Mouse (Mus musculus) cerebellum, adult 11-12 months (tissue): ENCODE measurements around the gene Maml3.

Source experiments
- DNase-seq: peaks from one replicate; pipeline ENCODE4 v3.0.0; 2022

Gene Maml3

GRCm38 (mm10) chr3:51765220-51765923, 339.5 kb downstream of the Maml3 start:
- DNase-seq = no peak

DNA sequence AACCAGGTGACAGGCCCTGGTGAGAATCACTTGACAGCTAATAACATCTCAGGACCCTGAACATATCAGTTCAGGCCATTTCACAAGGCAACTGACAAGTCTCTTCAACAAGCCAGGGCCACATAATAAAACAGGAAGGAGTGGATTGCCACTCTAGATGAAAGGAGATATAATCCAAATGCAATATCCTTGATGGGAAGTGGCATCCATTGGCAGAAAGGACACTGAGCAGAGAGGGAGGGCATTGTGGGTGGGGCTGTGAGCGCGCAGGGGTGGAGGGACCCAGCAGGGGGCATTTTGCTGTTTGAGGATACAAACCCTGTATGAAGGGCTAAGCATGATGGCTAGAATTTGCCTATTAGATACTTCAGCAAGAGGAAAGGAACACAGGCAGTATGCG, 340.7 kb downstream of the Maml3 start:
- DNase-seq = no peak

DNA sequence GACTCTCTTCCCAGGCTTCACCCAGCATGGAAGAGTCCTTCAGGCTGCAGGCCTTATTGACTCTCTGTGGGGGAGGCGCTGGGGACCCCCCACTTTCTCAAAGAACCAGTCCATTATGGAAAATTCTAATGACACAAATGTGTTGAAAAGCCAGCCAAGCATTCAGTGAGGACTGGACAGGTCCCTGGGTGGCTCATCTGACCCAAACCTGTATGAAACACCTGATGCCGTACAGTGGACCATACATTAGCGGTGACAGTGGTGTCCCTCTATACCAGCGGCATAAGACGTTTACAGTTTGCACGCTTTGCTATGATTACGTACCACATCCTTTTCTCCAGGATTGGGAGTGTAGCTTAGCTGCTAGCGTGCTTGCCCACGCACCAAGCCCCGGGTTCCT, 342.0 kb downstream of the Maml3 start:
- DNase-seq = no peak

DNA sequence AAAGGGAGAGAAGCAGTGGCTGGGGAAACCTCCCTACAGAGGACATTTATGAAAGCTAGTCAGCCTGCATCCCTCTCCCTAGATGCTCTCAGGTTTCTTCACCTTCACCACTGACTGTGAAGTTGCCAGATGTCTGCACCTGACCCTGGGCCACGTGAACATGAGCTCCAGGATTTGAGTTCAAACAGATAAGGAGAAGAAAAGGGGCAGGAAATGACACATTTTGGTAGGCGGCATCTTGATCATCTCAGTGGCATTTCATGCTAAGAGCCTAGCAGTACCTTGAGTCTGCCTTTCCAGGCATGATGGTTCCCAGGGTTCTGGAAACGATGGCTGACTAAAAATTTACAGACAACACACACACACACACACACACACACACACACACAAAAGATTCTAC, 345.3 kb downstream of the Maml3 start:
- no peak for DNase-seq

DNA sequence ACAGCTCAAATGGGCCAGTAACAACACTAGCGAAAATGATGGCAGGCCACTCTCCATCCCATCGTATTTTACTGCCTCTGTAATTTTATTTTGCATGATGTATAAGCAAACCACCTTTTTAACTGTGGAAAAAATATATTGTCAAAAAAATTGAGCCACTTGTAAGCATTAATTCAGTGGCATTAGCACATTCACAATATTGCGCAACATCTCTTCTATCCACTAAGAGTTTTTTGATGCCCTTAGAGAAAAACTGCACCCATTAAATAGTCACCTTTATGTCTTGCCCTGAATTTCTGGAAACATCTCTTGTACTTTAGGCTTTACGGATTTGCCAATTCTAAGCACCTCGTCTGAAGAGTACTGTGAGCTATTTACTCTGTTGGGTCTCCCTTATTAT, 347.8 kb downstream of the Maml3 start:
- DNase-seq = no peak

DNA sequence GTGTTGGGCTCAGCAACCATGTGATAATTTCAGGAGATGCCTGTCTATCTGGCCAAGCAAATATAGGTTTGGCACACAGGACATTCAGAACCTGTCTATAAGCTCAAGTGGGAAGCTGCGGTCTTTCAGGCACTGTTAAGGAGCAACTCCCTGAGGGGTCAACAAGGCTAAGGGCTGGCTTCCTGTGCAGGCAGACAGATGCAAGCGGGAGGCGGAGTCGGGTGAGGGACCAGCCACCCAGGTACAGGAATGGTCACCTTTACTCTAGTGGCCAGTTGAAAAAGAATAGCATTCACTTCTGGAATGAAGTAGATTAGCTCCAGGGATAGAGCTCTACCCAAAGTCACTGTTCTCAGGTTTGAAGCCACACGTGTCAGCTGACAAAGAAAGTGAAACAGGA, 348.6 kb downstream of the Maml3 start:
- no peak for DNase-seq

DNA sequence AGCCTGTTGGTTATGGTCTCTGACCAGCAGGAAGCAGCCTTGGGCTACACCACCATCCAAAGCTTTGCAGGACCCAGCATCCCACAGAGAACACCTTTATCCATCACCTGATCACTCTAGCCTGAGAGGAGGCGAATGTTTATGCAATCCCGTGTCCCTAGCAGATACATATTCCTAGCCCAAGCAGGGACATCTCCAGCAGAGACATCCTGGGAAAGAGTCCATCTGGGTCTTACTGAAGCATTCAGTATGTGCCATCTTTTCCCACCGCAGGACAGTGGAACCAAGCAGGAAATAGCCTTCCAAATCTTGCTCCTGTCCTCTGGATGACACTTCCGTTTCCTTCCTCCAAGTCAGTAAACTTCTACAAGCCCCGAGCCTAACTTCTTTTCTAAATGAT, 351.6 kb downstream of the Maml3 start:
- DNase-seq = no peak

DNA sequence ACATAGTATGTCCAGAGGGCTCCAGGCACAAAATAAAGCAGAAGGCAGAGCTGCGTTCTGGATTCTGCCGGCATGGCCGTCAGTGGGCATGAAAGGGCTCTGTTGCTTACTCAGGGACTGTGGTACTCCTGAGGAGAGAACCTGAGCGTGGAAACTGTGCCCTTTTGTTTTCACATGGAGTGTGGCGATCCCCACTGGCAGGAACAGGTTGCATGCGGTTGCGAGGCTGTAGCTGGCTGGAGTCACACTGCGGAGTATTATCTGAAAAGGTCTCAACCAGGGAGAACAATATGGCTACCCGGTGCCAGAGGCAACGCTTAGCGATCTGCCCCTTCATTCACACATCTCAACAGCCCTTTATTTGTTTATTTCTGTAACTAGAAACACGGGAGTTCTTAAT, 353.4 kb downstream of the Maml3 start:
- peak; percentile 61 for DNase-seq

- DNase-seq = no peak
Observed at GRCm38 (mm10) chr3:51749812-51750481, 354.9 kb downstream of the Maml3 start.

DNA sequence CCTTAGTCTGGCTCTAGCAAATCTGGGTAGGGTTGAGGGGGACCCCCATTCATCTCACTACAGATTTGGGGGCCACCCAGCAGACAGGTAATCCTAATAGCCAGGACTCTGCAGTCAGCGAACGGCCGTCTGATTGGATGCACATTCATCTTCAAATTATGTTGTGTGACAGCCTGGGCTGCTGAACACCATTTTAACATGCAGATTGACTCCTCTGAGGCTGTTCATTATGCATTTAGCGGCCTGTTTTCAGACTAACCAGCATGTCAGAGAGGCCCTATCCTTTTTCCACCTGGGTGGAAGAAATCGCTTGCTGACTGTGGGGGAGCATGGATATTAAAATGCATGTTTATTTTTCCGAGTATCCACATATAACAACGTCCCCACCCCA, 355.5 kb downstream of the Maml3 start:
- no peak for DNase-seq

GRCm38 (mm10) chr3:51748436-51749376, 356.2 kb downstream of the Maml3 start:
- peak; percentile 66 for DNase-seq

- DNase-seq = no peak
Observed at GRCm38 (mm10) chr3:51746816-51747215, 358.1 kb downstream of the Maml3 start.

DNA sequence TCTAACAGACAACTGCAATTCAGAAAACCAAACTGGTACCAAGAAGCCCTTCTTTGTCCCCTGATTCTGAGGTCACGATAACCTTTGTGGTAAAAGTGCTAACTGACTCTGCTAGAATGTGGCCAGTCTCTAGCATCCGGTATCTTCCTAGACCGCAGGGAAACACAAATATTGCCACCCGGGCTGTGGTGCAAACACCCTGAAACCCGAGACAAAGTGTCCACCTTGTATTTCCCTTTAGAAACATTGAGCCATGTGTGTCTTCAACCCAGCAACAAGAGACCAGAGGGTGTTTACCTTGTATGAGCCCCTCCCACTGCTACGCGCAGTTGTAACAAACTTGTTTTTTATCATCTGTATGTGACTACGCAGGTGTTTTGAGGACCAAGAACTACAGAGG, 359.7 kb downstream of the Maml3 start:
- DNase-seq = no peak

DNA sequence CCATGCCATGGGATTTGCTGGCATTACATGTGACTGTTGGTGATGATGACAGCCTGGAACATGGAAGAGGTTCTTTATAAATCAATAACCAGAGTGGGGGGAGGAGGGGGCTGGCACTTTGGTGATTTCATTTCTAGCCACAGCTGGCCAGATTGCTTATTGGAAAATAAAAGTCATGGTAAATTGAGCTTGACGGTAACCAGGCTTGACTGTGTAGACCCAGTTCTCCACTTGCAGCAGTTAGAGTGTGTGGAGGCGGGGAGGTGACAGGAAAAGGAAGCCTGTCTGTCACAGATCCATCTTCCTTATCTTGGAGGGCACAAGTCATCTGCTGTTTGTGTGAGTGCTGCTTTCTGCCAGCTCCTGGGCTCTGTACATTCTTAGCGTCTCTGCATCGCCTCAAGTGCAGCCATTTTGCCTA, 360.5 kb downstream of the Maml3 start:
- DNase-seq = no peak

GRCm38 (mm10) chr3:51742405-51742804, 362.5 kb downstream of the Maml3 start:
- DNase-seq = no peak

- DNase-seq = no peak
Observed at GRCm38 (mm10) chr3:51741824-51742223, 363.1 kb downstream of the Maml3 start.

- DNase-seq = no peak
Observed at GRCm38 (mm10) chr3:51739835-51740112, 365.1 kb downstream of the Maml3 start.

- DNase-seq = no peak
Observed at GRCm38 (mm10) chr3:51739049-51739834, 365.6 kb downstream of the Maml3 start.

- DNase-seq = no peak
Observed at GRCm38 (mm10) chr3:51733685-51734084, 371.2 kb downstream of the Maml3 start.

DNA sequence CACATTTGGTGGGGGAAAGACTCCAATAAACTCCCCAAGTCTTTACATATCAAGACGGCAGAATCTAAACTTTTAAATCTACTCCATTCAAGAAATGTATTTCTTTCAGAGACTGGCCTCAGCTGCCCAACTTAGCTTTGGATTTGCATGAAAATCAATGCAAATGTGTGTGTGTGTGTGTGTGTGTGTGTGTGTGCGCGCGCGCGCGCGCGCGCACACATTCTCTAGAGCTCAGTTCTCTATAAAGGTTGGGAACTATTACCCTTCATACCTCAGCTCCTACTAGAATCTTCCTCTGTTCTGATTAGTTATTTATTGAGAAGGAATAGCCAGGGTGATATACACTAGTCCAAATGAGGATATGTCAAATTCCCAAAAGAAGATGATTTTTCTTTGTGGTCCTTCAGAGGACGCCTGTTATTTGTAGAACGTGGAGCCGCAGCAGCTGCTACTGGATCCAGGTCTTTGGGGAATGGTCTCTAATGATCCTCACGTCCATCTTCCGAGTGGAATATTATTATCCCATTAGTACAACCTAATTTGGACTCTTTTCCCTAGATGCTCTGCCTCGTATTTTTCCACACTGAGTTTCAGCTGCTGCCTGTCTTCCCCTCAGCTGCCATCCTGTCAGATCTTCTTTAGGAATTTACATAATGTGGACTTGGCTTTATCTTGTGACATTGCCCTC, 372.8 kb downstream of the Maml3 start:
- DNase-seq = no peak

DNA sequence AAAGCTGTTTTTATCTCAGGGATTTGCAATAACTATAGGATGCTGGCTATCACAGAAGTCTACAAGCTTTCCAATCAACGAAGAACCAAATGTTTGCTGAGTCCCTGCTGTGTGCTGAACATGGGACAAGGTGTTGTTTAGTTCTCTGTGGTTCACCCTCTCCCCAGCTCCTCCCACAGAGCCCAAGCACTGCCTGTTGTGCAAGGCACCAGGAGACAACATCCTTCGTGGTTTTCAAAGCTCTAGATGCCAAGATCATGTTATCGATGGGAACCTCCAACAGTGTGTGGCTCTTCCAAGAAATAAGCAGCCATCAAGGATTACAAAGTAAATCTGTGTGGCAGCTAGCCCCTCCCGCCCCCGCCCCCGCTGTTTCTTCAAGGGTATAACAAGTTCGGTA, 374.2 kb downstream of the Maml3 start:
- DNase-seq = no peak

DNA sequence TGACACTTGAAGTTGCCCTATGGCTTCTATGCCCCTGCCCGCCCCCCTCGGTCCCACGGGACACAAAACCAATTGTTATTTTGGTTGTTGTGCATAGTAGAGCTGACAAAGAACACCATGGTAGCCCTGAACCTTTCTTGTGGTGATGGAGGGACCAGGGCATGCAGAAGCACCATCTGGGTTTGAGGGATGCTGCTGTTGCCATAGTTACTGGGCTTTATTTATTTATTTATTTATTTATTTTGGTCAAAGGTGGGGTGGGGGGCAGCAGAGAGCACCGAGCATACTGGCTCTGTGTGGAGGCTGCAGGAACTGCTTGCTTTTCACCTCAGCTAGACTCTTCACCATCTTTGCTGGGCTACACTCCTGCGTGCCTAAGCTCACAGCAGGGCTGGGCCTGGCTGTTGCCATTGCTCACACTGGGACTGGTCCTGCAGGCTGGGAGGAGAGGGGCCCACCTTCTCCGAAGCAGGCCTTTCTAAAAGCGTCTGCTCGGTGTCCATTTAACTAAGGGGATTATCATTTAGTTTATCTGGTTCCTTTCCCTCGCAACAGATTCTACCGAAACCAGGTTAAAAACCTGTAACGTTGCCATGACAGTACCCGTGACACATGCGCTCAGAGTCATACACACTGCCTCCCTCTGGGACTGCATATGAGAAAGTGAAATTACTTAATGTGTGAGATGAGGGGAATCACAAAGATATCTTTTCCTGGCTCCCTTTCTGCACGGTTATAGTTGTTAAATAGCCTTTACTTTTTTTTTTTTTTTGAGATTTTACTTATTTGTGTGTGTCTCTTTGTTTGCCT, 375.6 kb downstream of the Maml3 start:
- DNase-seq = no peak
